Mouse (Mus musculus): ENCODE measurements around the gene Jdp2. TPM values are rescaled to one million over a fixed set of nuclear protein-coding genes. Genes with fewer than 3 reads are reported as not detected.

Jdp2 gene
- polyA plus RNA-seq, 1 experiment = 28.7 TPM

DNA sequence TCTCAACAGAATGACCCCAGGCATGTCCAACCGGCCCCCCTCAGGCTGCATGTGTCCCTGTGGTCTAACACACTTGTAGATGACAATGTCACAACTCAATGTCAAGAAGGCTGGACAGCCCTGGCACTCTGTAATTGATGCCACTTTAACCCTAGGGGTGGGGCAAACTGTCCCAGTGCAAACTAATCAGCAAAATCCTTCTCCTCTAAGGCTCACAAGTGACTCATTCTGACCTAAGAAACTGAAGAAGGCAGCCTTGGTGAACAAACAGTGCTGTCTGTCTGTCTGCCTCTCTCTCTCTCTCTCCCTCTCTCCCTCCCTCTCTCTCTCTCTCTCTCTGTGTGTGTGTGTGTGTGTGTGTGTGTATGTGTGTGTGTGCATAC is 28.7 kb upstream of the Jdp2 start:
- 63% methylated on average over 1 of the region's 1 CpGs for WGBS
- no peaks in the 10 kb centered on the region for H3K4me1 ChIP-seq (ENCODE audit: control insufficient read depth, insufficient read depth, low read length)
- H3K27me3 ChIP-seq (ENCODE audit: control insufficient read depth, insufficient read depth, low read length) = no peaks in the 10 kb centered on the region
- no peak overlapping the region for H3K4me3 ChIP-seq (replicated peaks; ENCODE audit: insufficient read depth, low read depth, low read length)
- TF ChIP-seq CTCF (IDR thresholded peaks at IDR 0.05; ENCODE audit: borderline replicate concordance, insufficient read depth, low read depth, low read length) (no peak), POLR2A (IDR thresholded peaks at IDR 0.05; ENCODE audit: borderline replicate concordance, insufficient read depth, low read length) (no peak)
- no peak for DNase-seq
- H3K27ac ChIP-seq (ENCODE audit: insufficient read depth, low read length) = no peak overlapping the region

- no peaks in the 10 kb centered on the region for H3K4me1 ChIP-seq (ENCODE audit: control insufficient read depth, insufficient read depth, low read length)
- H3K4me3 ChIP-seq (replicated peaks; ENCODE audit: insufficient read depth, low read depth, low read length) = no peak overlapping the region
- no peaks in the 10 kb centered on the region for H3K27me3 ChIP-seq (ENCODE audit: control insufficient read depth, insufficient read depth, low read length)
- WGBS = 14% methylated on average over 11 of the region's 11 CpGs
- TF ChIP-seq POLR2A (IDR thresholded peaks at IDR 0.05; ENCODE audit: borderline replicate concordance, insufficient read depth, low read length) (no peak), CTCF (IDR thresholded peaks at IDR 0.05; ENCODE audit: borderline replicate concordance, insufficient read depth, low read depth, low read length) (no peak)
- peak; percentile 45 to 56 for DNase-seq
- no peak overlapping the region for H3K27ac ChIP-seq (ENCODE audit: insufficient read depth, low read length)
Observed at GRCm38 (mm10) chr12:85571312-85571711, 27.5 kb upstream of the Jdp2 start.

GRCm38 (mm10) chr12:85572047-85572475 is 26.8 kb upstream of the Jdp2 start:
- Histone ChIP-seq H3K27ac (ENCODE audit: insufficient read depth, low read length) (no peak overlapping the region), H3K4me1 (ENCODE audit: control insufficient read depth, insufficient read depth, low read length) (no peaks in the 10 kb centered on the region), H3K27me3 (ENCODE audit: control insufficient read depth, insufficient read depth, low read length) (no peaks in the 10 kb centered on the region), H3K4me3 (replicated peaks; ENCODE audit: insufficient read depth, low read depth, low read length) (peak overlapping the region; percentile 36)
- peak; percentile 53 to 62 for DNase-seq
- WGBS = 33% methylated on average over 10 of the region's 10 CpGs
- TF ChIP-seq CTCF (IDR thresholded peaks at IDR 0.05; ENCODE audit: borderline replicate concordance, insufficient read depth, low read depth, low read length) (no peak), POLR2A (IDR thresholded peaks at IDR 0.05; ENCODE audit: borderline replicate concordance, insufficient read depth, low read length) (no peak)

GRCm38 (mm10) chr12:85574806-85575495 is 23.9 kb upstream of the Jdp2 start:
- 91% methylated on average over 6 of the region's 6 CpGs for WGBS
- H3K27me3 ChIP-seq (ENCODE audit: control insufficient read depth, insufficient read depth, low read length) = no peaks in the 10 kb centered on the region
- no peak overlapping the region for H3K27ac ChIP-seq (ENCODE audit: insufficient read depth, low read length)
- H3K4me1 ChIP-seq (ENCODE audit: control insufficient read depth, insufficient read depth, low read length) = no peaks in the 10 kb centered on the region
- no peak for DNase-seq
- no peak overlapping the region for H3K4me3 ChIP-seq (replicated peaks; ENCODE audit: insufficient read depth, low read depth, low read length)
- TF ChIP-seq POLR2A (IDR thresholded peaks at IDR 0.05; ENCODE audit: borderline replicate concordance, insufficient read depth, low read length) (no peak), CTCF (IDR thresholded peaks at IDR 0.05; ENCODE audit: borderline replicate concordance, insufficient read depth, low read depth, low read length) (no peak)

- H3K27me3 ChIP-seq (ENCODE audit: control insufficient read depth, insufficient read depth, low read length) = no peaks in the 10 kb centered on the region
- WGBS = 79% methylated on average over 4 of the region's 4 CpGs
- no peak overlapping the region for H3K4me3 ChIP-seq (replicated peaks; ENCODE audit: insufficient read depth, low read depth, low read length)
- DNase-seq = no peak
- H3K4me1 ChIP-seq (ENCODE audit: control insufficient read depth, insufficient read depth, low read length) = no peaks in the 10 kb centered on the region
- no peak overlapping the region for H3K27ac ChIP-seq (ENCODE audit: insufficient read depth, low read length)
- TF ChIP-seq POLR2A (IDR thresholded peaks at IDR 0.05; ENCODE audit: borderline replicate concordance, insufficient read depth, low read length) = no peak
- TF ChIP-seq CTCF (IDR thresholded peaks at IDR 0.05; ENCODE audit: borderline replicate concordance, insufficient read depth, low read depth, low read length) = no peak
Observed at GRCm38 (mm10) chr12:85575496-85575840, 23.4 kb upstream of the Jdp2 start.

GRCm38 (mm10) chr12:85581261-85582066 is 17.4 kb upstream of the Jdp2 start:
- no peaks in the 10 kb centered on the region for H3K4me1 ChIP-seq (ENCODE audit: control insufficient read depth, insufficient read depth, low read length)
- H3K27ac ChIP-seq (ENCODE audit: insufficient read depth, low read length) = no peak overlapping the region
- WGBS = 26% methylated on average over 15 of the region's 15 CpGs
- H3K27me3 ChIP-seq (ENCODE audit: control insufficient read depth, insufficient read depth, low read length) = no peaks in the 10 kb centered on the region
- no peak overlapping the region for H3K4me3 ChIP-seq (replicated peaks; ENCODE audit: insufficient read depth, low read depth, low read length)
- DNase-seq = no peak
- TF ChIP-seq CTCF (IDR thresholded peaks at IDR 0.05; ENCODE audit: borderline replicate concordance, insufficient read depth, low read depth, low read length) (no peak), POLR2A (IDR thresholded peaks at IDR 0.05; ENCODE audit: borderline replicate concordance, insufficient read depth, low read length) (no peak)

DNA sequence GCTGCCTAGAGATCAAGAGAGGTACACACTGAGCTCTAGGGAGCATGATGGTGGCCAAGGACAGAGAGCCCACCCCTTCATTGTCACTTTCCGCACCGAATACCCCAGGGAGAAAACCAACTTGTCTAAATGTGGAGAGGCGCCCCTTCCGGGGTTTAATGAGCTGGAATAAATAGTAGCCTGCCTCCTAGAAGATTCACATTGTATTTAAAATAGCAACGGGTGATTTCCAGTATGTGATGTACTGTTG is 16.8 kb upstream of the Jdp2 start:
- 37% methylated on average over 5 of the region's 5 CpGs for WGBS
- H3K27ac ChIP-seq (ENCODE audit: insufficient read depth, low read length) = no peak overlapping the region
- TF ChIP-seq POLR2A (IDR thresholded peaks at IDR 0.05; ENCODE audit: borderline replicate concordance, insufficient read depth, low read length) (no peak), CTCF (IDR thresholded peaks at IDR 0.05; ENCODE audit: borderline replicate concordance, insufficient read depth, low read depth, low read length) (no peak)

GRCm38 (mm10) chr12:85585761-85586258 is 13.0 kb upstream of the Jdp2 start:
- no peak overlapping the region for H3K27ac ChIP-seq (ENCODE audit: insufficient read depth, low read length)
- TF ChIP-seq POLR2A (IDR thresholded peaks at IDR 0.05; ENCODE audit: borderline replicate concordance, insufficient read depth, low read length) = no peak
- TF ChIP-seq CTCF (IDR thresholded peaks at IDR 0.05; ENCODE audit: borderline replicate concordance, insufficient read depth, low read depth, low read length) = no peak
- no peak for DNase-seq
- H3K27me3 ChIP-seq (ENCODE audit: control insufficient read depth, insufficient read depth, low read length) = no peaks in the 10 kb centered on the region
- WGBS = 39% methylated on average over 11 of the region's 11 CpGs
- H3K4me3 ChIP-seq (replicated peaks; ENCODE audit: insufficient read depth, low read depth, low read length) = no peak overlapping the region
- H3K4me1 ChIP-seq (ENCODE audit: control insufficient read depth, insufficient read depth, low read length) = no peaks in the 10 kb centered on the region

More for the DNA sequence above, 16.8 kb upstream of the Jdp2 start:
- Histone ChIP-seq H3K4me3 (replicated peaks; ENCODE audit: insufficient read depth, low read depth, low read length) (no peak overlapping the region), H3K4me1 (ENCODE audit: control insufficient read depth, insufficient read depth, low read length) (no peaks in the 10 kb centered on the region), H3K27me3 (ENCODE audit: control insufficient read depth, insufficient read depth, low read length) (no peaks in the 10 kb centered on the region)
- DNase-seq = no peak
